Mouse (Mus musculus) right cerebral cortex, adult 18-20 months (tissue): ENCODE results near the gene Fnbp1l.

Experiments used
- DNase-seq: peaks from one replicate; pipeline ENCODE4 v3.0.0; 2022; ENCODE audit warnings: mixed read lengths

Gene Fnbp1l

DNA sequence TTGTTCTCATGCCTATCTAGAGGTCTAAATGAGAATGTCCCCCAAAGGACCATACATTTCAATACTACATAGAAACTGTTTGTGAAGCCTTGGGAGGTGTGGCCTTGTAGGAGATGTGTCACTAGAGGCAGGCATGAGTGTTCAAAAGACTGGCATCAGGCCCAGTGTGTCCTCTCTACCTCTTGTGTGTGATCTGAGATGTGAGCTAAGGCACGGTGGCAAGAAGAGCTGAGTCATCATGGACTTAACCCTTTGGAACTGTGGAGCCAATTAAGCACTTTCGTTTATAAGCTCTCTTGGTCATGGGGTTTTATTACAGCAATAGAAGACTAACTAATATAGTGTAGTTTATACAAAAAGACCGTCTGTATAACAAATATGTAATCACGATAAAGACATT is 16.3 kb downstream of the Fnbp1l start:
- no peak for DNase-seq

DNA sequence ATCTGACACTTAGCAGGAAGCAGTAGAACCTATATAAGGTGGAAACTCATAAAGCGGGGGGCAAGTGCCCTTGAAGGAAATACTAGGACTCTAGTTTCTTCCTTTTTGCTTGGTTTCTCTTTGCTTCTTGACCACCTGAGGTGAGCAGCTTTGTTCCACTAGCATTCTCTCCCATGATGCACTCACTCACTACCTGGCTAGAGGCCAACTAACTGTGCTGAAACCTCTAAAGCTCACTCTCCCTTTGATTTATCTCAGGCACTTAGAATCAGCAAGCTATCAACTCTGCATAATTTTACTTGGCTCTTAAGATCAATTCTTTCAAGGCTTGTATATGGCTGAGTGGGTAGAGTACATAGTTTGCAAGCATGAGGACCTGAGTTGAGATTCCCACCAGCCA is 17.1 kb downstream of the Fnbp1l start:
- no peak for DNase-seq

DNA sequence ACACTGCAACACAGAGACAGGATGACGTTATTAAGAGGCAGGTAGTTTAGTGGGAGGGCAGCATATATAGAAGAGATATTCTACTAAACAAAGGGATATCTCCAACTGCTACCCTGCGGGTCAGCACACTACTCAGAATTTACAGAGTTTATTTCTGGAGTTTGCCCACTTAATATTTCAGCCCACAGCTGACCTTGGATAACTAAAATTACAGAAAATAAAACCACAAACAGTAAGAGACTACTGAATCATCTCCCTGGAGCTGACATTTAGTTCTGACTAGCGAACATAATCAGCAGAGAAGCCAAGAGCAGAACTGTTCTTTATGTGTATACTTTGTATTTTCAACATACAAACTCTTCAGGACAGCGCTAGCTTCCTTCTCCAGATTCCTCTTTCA is 20.2 kb downstream of the Fnbp1l start:
- DNase-seq: no peak

DNA sequence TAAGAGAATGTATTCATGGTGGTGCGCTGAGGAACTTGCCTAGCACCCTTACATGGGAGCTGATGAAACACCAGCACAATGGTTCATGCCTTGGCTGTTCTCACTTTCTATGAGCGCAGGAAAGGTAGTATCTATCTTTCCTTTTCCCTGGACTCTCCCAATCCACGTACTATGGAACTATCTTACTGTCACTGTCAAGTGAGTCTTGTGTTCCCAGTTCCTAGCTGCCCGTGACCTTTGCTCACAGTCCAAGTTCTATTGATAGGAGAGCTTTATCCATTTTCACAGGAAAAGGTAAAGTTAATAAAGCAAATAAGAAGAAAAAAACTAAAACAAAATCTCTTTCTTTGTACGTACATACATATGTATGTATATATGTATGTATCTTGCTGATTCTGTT is 28.7 kb downstream of the Fnbp1l start:
- DNase-seq: no peak

DNA sequence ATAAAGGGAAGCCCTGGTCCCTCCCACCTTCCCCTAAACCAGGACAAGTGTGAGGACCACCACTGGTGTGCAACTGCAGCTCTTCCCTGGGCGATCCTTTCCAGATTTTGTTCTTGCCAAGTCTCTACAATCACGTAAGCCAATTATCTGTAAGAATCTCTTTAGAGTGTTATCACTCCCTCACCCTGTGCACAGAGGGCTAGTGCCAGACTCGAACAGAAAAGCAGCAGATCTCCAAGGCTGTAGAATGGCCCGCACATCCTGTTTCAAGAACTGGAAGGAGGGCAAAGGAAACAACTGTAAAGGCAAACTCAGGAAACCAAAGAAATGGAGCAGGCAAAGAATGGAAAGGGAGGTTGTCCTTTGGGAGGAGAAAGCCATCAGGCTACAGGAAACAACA is 29.2 kb downstream of the Fnbp1l start:
- DNase-seq: no peak

DNA sequence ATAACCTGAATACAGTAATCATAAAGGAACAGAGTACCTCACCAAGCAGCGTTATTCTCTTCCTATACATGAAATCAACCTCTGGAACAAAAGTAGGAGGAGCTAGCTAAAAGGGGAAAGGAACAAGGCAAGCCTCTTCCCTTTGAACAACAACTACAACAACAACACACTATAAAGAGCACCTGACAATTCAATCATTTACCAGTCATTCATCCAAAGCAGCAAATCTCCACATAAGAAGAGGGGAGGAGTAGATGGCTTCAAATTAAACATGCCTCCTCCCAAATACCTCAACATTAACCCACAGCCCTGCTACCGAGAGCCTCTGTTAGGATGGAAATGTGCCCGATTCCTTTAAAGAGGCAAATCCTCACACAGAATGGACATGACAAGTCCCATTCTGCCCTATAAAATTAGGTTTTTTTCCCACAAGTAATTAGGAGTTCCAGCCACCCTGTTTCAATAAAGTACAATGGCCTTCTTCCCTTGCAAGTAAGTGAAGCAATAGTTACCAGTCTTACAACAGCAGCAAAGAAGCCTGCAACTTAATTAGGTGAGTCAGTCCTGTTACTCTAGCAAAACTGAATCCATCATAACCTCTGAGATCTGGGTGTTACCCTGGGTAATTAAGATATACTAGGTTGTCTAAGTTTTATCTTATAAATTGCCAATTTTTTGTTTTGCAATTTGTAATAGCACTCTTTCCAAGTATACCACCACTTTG is 32.4 kb downstream of the Fnbp1l start:
- no peak for DNase-seq

DNA sequence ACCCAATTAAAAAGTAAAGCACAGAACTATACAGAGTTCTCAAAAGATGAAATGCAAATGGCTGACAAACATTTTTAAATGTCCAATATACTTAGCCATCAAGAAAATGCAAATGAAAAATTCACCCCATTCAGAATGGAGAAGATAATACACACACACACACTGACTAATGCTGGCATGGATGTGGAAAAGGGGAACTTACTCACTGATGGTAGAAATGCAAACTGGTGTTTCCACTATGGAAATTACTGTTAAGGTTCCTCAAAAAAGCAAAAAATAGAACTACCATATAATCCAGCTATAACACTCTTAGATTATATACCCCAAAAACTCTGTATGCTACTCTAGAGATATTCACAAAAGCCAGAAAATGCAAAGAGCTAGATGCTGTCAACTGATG is 42.2 kb downstream of the Fnbp1l start:
- no peak for DNase-seq

DNA sequence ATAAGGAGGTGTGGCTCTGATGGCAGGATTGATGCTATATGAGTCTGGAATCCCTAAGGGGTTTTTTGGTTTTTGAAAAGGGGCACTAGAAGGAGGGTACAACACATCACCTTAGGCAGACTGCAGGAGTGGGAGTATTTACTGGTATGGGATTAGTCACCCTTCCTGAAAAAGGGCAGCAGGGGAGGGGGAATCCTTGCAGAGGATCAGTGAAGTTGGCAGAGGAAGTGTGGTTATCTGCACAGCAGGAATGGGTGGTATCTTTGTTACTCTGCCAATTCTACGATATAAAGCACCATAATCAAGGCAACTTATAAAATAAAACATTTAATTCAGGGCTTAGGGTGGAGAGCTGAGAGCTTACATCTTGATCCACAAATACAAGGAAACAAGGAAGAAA is 44.6 kb downstream of the Fnbp1l start:
- DNase-seq: no peak

DNA sequence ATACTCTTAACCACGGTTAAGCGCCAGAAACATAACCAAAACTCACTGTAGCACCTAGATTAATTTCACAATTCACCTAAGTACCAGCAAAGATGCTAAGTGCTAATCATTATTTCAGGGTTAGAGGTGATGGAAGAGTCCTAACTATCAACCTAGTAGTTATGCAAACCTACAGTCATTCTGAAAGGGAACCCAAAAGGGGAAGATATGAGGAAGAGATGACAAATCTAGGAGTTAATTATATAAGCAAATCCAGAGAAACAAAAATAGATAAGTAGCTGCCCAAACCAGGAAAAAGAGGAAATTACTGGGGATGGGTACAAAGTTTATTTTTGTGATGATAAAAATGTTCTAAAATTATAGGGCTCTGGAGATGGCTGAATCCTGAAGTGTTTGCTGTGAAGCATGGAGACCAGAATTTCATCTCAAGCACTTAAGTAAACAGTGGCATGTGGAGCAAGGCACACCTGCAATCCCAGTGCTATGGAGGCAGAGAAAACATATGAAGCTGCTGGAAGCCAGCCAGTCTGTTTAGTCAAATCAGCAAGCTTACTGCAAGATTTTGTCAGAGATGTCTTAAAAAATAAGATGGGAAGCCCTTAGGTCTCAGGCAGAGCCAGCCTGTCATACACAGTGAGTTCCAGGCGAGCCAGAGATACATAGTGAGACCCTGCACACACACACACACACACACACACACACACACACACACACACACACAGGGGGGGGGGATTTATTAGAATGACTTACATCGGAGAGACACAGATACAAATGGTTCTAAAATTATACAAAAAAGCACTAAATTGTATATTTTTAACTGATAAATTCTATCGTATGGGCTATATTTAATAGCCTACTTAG is 45.9 kb downstream of the Fnbp1l start:
- DNase-seq: peak; percentile 55

DNA sequence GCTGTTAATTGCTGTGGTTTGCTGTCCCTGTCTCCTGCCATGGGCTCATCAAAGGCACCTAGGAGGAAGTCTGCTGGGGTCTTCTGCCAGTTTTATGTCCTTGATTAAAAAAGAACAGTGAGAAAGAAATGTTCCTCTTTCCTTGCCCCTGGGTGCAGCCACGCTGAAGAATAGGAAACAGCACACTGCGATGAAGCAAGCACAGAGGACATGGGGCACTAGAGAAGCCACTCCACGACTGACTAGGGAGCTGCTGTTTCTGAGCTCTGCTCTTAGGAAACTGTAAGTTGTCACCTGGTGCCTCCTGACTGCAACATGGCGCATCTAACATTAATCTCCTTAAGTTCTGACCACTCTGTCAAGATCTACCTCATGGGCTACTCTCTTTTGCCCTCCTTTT is 53.0 kb downstream of the Fnbp1l start:
- no peak for DNase-seq

DNA sequence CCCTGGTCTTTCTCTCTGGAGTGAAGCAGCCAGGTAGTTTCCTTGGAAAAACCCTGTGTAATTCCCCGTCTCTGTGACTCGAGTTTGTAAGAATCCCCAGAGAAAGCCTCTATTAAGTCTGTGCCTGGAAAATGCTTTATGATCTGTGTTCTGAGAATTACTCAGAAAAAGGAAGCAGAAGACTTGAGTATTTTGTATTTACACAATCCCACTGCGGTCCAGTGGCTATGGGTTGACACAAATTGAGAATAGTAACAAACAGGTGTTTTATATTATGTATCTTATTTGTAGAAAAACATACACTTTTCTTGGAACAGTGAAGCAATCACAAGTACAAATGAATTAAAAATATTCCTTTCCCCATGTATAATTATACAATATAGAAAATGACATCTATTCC is 53.4 kb downstream of the Fnbp1l start:
- no peak for DNase-seq

DNA sequence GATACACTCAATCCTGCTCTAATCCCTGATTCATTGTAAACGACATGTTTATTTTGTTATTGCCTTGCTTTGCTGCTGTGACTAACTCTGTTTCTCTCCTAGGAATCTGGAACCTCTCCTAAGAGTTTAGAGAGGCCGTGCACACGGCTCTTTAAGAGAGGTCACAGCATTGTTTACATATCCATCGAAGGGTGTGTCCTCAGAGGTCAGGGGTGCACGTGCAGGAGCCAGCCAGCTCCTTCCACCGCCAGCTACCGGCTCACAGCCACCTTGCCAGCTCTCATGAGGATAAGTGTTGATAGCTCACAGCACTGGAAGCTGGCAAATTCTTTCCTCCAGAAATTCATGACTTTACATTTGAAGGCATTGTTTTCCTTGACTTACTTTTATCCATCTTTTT is 54.2 kb downstream of the Fnbp1l start:
- no peak for DNase-seq

DNA sequence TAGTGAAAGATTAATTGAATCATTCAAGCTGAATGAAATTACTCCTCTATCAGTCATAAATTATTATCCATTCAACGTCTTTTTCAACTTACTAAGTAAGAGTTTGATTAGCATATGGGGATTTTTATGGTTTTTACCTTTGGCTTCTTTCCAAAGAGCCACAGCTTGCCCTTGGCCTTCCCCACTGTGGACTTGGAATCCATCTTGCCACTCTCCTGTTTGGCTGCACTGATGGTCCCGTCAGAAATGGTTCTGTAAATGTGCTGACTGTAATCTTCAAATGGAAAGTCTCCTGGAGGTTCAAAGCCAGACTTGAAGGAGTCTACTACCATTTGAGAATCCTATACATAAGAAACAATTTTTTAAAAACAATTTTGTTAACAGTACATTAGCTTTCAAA is 61.7 kb downstream of the Fnbp1l start:
- DNase-seq: no peak

DNA sequence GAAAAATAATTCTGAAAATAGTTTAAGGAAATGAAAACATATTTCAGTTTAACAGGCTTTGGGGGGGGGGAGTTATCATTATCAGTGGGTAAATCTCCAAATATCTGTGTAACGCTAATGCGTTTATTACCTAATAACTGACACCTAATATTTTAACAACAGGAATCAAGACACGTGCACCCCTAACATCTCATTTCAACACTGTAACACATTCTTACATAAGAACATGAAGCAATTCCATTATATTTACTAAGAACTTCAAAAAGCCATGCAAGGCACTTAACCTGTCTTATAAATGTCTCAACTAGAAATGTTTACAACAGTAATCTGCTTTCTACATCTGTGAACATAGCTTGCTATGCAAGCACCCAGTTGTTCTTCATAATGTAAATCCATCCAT is 68.3 kb downstream of the Fnbp1l start:
- no peak for DNase-seq

DNA sequence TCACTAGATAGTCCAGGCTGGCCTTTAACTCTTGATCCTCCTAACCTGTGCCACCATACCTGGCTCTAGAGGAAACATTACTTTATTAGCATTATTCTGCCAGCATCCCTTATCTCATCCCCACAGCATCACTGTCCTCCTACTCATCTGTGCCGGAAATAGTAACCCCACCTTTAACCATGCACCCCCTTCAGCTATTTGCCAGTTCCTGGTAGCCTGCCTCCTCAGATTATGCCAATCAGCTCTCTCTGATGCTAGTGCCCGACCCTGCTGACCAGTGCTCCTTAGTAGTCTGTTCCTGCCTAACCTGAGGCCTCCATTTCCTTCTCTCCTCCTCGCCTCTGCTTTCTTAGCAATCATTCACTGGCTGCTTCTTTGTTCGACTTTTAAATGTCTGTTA is 72.0 kb downstream of the Fnbp1l start:
- peak; percentile 20 for DNase-seq

DNA sequence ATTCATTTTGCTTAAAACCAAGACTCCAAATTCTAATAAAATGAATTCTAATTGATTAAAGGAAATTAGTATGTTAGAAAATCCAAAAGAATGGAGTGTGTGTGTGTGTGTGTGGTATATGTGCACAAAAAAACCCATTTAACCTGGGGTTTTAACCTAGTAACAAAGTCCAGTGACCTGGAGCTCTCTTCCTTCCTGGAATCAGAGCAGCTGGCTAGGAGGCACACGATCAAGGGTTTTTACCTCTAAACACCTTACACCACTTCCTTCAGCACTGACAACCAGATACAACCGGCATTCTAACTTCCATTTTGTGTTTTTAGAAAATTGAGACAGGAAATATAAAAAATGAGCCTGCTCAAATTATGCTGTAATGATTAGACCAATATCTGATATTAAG is 74.2 kb downstream of the Fnbp1l start:
- no peak for DNase-seq

DNA sequence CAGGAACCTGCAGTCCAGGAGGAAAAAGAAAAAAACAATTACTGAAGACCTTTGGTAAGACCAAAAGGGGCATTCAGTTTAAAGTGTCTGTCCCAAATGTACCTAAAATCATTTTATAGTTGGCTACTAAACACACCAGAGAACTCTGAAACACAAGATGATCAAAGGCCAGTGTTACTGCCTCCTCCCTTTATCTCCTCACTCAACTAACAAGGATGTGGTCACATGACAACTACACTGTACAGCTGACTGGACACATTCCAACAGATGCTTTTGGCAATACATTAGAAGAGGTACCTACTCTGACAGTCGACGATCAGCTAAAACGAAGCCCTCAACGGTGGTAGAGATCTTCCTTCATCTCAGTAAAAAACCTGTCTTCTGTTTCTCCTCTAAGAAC is 78.6 kb downstream of the Fnbp1l start:
- DNase-seq: no peak

DNA sequence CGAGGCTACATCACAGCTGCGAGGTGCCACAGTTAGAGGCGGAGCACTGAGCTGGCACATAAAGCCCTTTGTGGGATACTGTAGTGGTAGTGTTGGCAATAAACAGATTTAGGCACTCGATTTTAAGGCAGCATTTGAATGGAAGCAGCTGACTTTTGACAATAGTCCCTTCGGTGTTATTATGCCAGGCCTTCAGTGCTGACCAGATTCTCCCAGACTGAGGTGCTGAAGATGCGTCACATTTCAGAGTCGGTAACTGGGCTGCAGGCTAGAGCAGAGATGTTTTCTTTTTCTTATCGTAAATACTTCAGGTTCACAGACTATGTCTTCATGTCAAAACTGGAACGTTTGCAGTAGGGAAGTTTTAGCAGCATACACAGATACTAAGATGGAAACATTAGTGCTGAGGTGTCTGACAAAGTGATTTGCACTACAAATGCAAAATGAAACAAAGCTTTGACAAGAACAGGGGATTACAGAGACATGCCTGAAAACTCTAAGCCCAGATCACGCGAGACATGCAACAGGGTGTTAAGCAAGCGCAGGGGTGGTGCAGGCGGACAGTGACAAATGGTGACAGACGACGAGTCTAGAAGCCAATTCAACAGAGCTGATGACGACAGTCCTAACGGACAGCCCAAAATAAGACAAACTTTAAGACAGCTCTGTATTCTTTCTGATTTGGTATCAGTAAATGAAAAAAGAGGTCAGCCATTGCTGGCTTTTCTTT is 79.4 kb downstream of the Fnbp1l start:
- DNase-seq: no peak

DNA sequence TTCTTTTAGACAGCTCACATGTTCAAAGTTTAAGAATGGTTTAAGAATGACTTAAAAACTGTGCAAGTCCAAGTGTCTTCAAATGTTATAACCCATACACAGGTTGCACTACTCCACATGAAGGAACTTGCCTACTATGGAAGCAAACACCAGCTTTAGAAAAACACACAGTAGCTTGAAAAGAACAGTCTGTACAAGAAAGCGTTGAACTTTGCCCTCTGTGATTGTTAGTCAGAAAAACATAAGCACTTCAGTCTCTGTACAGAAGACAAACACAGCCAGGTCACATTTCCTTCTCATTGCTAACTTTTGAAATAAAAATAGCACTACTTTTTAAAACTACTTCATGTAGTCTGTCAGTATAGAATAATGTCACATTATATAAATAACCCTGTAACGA is 80.7 kb downstream of the Fnbp1l start:
- DNase-seq: no peak

DNA sequence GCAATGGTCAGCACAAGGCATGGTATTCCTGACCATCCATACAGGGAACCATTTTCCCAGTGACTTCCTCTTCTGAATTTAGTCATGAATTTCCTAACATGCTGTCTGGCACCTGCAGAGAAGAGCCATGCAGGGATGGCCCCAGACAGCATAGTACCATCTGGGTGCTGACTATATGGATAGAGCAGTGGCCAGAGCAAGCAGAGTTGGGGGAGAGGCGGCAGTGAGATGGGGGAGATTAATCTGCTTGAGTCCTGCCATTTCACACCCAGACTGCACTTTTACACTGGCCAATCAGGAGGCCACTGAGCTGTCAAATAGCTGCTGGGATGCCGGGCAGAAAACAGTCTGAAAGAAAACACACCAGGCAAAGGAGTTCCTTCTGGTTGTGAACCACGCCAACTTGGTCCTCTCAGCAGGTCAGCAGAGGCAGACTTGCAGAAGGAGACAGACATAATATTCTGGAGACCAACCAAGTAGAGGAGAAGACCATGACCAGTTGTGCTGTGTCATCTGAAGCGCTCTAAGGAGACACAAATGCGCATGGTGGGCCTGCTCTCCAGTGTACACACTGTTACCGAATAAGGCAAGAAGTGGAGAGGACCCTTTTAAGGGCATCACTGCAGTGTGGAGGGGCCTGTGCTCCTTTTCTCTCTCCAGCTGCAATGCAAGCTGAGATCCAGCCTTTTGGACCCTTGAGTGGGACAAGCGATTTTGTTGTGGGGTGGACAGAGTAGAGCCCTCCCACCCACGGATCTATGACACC is 83.4 kb downstream of the Fnbp1l start:
- no peak for DNase-seq

DNA sequence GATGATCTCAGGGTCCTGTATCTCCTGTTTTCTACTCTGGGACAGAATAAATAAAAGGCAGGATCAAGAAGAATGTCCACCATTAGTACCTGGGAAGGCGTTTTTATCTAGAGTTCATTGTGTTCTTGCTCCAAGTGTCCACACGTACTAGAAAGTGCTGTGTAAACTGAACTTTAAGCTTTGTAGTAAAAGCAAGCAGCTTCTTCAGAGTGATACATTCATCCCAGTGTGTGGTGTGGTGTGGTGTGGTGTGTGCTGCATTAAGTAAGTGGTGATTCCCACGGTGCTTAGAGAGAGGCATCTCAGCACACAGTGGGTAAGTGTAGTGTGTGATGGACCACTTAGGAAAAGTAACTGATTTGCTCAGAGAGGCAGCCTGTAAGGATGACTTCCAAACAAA is 91.0 kb downstream of the Fnbp1l start:
- no peak for DNase-seq

DNA sequence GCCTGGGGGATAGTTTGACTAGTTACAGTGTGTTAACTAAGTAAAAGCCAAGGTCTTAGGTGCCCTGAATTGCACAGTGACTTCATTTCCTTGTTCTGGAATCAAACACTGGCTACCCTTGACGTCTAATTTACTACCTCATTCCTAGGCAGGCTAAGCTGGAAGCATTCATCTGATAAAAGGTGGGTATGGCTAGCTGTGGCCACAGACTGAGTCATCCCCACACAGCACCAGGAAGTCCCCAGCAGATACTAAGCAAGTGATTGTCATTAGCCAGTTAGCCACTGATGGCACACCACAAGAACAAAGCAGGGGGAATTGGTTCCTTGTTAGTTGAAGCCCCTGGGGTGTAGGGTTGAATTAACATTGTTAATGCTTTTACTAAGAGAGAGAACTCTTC is 98.2 kb downstream of the Fnbp1l start:
- no peak for DNase-seq

DNA sequence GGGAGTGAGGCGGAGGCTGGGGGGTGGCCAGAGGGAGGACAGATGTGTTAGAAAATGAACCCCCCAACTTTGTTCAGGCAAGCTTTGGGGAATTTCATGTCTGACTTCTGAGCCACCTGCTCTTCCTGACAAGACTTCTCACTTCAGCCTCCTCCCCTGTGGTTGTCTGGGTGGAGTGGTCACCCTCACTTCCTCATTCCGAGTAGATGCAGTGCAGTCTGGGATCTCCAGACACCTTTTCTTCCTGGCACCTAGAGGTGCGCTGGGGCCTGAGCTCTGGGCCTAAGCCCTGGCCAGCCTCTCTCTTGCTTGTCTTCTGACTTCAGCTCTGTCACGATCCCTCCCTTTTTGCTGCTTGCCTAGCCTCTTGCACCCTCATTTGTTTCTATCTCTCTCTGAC is 98.6 kb downstream of the Fnbp1l start:
- no peak for DNase-seq
